8 mouse cellular contexts compared by ENCODE assay signal in genomic region chr15:102722500-102722931, GRCm38 (mm10). TPM values are rescaled to one million over a fixed set of nuclear protein-coding genes. Genes with fewer than 3 reads are reported as not detected.
DNase-seq lines count a peak whose midpoint lies in the region; ATAC-seq lines count a peak whose summit lies in the region.

No protein-coding gene starts in this region.

- H3K27me3 ChIP-seq in kidney, embryonic 14.5 days (ENCODE audit: control insufficient read depth, insufficient read depth, low read length), result no peaks in the 10 kb centered on the region
- H3K27me3 ChIP-seq in forebrain, embryonic 10.5 days (ENCODE audit: poor library complexity, severe bottlenecking), result no peaks in the 10 kb centered on the region
- H3K27me3 ChIP-seq in limb, embryonic 12.5 days, result no peaks in the 10 kb centered on the region
- no peaks in the 10 kb centered on the region for H3K27me3 ChIP-seq in midbrain, embryonic 16.5 days (ENCODE audit: control insufficient read depth, insufficient read depth, low read depth, low read length)

- peaks cover 8% of the 10 kb centered on the region; the same call in 1 of the 2 replicates for H3K4me1 ChIP-seq in kidney, embryonic 14.5 days (ENCODE audit: control insufficient read depth, insufficient read depth, low read length)
- peaks cover 19% of the 10 kb centered on the region for H3K4me1 ChIP-seq in forebrain, embryonic 10.5 days
- peaks cover 17% of the 10 kb centered on the region for H3K4me1 ChIP-seq in limb, embryonic 12.5 days (replicated peaks)
- peaks cover 12% of the 10 kb centered on the region for H3K4me1 ChIP-seq in midbrain, embryonic 16.5 days (ENCODE audit: control insufficient read depth, insufficient read depth, low read length)

- H3K27ac ChIP-seq in kidney, embryonic 14.5 days (ENCODE audit: low read depth, low read length), result peak overlapping the region; percentile 51; the same call in 1 of the 2 replicates
- H3K27ac ChIP-seq in forebrain, embryonic 10.5 days, result peak overlapping the region; percentile 76; the same call in 1 of the 2 replicates
- peak overlapping the region; percentile 70 for H3K27ac ChIP-seq in limb, embryonic 12.5 days
- peak overlapping the region; percentile 71 for H3K27ac ChIP-seq in midbrain, embryonic 16.5 days (ENCODE audit: low read length)

- no peak overlapping the region; the same call in 1 of the 2 replicates for H3K9ac ChIP-seq in kidney, embryonic 14.5 days (ENCODE audit: low read depth, low read length)
- peak overlapping the region; percentile 1 for H3K9ac ChIP-seq in limb, embryonic 12.5 days (replicated peaks)
- H3K9ac ChIP-seq in midbrain, embryonic 16.5 days (ENCODE audit: low read depth, low read length), result peak overlapping the region; percentile 48; the same call in 1 of the 2 replicates

- peak overlapping the region; percentile 65; the same call in 1 of the 2 replicates for H3K4me3 ChIP-seq in kidney, embryonic 14.5 days (ENCODE audit: low read length)
- peak overlapping the region; percentile 70 for H3K4me3 ChIP-seq in forebrain, embryonic 10.5 days
- H3K4me3 ChIP-seq in limb, embryonic 12.5 days (replicated peaks), result peak overlapping the region; percentile 68
- peak overlapping the region; percentile 79 for H3K4me3 ChIP-seq in midbrain, embryonic 16.5 days (ENCODE audit: low read depth, low read length)

- no peaks in the 10 kb centered on the region for H3K9me3 ChIP-seq in kidney, embryonic 14.5 days (ENCODE audit: control insufficient read depth, low read length)
- H3K9me3 ChIP-seq in forebrain, embryonic 10.5 days, result no peaks in the 10 kb centered on the region
- no peaks in the 10 kb centered on the region for H3K9me3 ChIP-seq in limb, embryonic 12.5 days
- no peaks in the 10 kb centered on the region for H3K9me3 ChIP-seq in midbrain, embryonic 16.5 days (replicated peaks; ENCODE audit: control insufficient read depth, low read length, poor library complexity, severe bottlenecking)

- WGBS in kidney, embryonic 14.5 days, result 60% methylated on average over 4 of the region's 4 CpGs
- WGBS in forebrain, embryonic 10.5 days, result 53% methylated on average over 4 of the region's 4 CpGs
- 37% methylated on average over 4 of the region's 4 CpGs for WGBS in limb, embryonic 12.5 days
- WGBS in midbrain, embryonic 16.5 days, result 30% methylated on average over 4 of the region's 4 CpGs

- H3K4me2 ChIP-seq in kidney, embryonic 14.5 days (replicated peaks; ENCODE audit: low read depth, low read length), result peak overlapping the region; percentile 53
- peak overlapping the region; percentile 73 for H3K4me2 ChIP-seq in limb, embryonic 12.5 days
- peak overlapping the region; percentile 75 for H3K4me2 ChIP-seq in midbrain, embryonic 16.5 days (ENCODE audit: low read length)

- DNase-seq in kidney, adult 18-20 months, result no peak
- DNase-seq in forebrain, embryonic 10.5 days (ENCODE audit: extremely low spot score, low spot score), result no peak
- no peak for DNase-seq in T-cell, adult 2 months (ENCODE audit: low spot score)
- DNase-seq in layer of hippocampus, postnatal 36 days, result no peak
- no peak for DNase-seq in frontal cortex, postnatal 25 days (ENCODE audit: low spot score in 2 of 2)

- peak; percentile 60; the same call in 1 of the 2 replicates for ATAC-seq in kidney, embryonic 14.5 days (ENCODE audit: low FRiP score, low TSS enrichment)
- peak; percentile 49 for ATAC-seq in limb, embryonic 12.5 days (ENCODE audit: insufficient number of reproducible peaks, insufficient read depth, low FRiP score, low TSS enrichment, low read depth)
- peak; percentile 15; the same call in 1 of the 2 replicates for ATAC-seq in midbrain, embryonic 16.5 days

- peaks cover 11% of the 10 kb centered on the region; the same call in 1 of the 2 replicates for H3K36me3 ChIP-seq in kidney, embryonic 14.5 days (ENCODE audit: control insufficient read depth, insufficient read depth, low read length)
- peaks cover 5% of the 10 kb centered on the region; the same call in 1 of the 2 replicates for H3K36me3 ChIP-seq in forebrain, embryonic 10.5 days (replicated peaks)
- peaks cover 20% of the 10 kb centered on the region for H3K36me3 ChIP-seq in limb, embryonic 12.5 days
- peaks cover 8% of the 10 kb centered on the region for H3K36me3 ChIP-seq in midbrain, embryonic 16.5 days (ENCODE audit: control insufficient read depth, insufficient read depth, low read length)

RNA-seq across cellular contexts. Expression of gene Calcoco1, which starts 0.5 kb away (rescaled TPM):
- 26.1 and 41.3 TPM in 2 replicates for polyA plus RNA-seq in kidney, embryonic 14.5 days (2014; fragmentation: Nextera tagmentation; extraction: Ambion mirVana)
- polyA plus RNA-seq in forebrain, embryonic 10.5 days (2016; fragmentation: Nextera tagmentation; extraction: Ambion mirVana), result 21.9 and 24.0 TPM in 2 replicates
- 43.0 and 49.4 TPM in 2 replicates for polyA plus RNA-seq in limb, embryonic 12.5 days (2016; fragmentation: Nextera tagmentation; extraction: Ambion mirVana)
- polyA plus RNA-seq in midbrain, embryonic 16.5 days (2015; fragmentation: Nextera tagmentation; extraction: Ambion mirVana), result 38.3 and 38.7 TPM in 2 replicates
- total RNA-seq in layer of hippocampus, postnatal 36 days (2021), result 10 to 100 TPM; 86.7 to 89.8 TPM

RNA-seq across cellular contexts. Expression of gene Atp5g2, which starts 50.4 kb away (rescaled TPM):
- polyA plus RNA-seq in kidney, embryonic 14.5 days (2014; fragmentation: Nextera tagmentation; extraction: Ambion mirVana), result 90.0 and 124 TPM in 2 replicates
- 65.1 and 69.2 TPM in 2 replicates for polyA plus RNA-seq in forebrain, embryonic 10.5 days (2016; fragmentation: Nextera tagmentation; extraction: Ambion mirVana)
- 61.4 and 72.9 TPM in 2 replicates for polyA plus RNA-seq in limb, embryonic 12.5 days (2016; fragmentation: Nextera tagmentation; extraction: Ambion mirVana)
- 46.9 and 49.8 TPM in 2 replicates for polyA plus RNA-seq in midbrain, embryonic 16.5 days (2015; fragmentation: Nextera tagmentation; extraction: Ambion mirVana)
- 10 to 100 TPM; 10.6 to 17.2 TPM for total RNA-seq in layer of hippocampus, postnatal 36 days (2021)
